Mouse (Mus musculus) adrenal gland, postnatal 25 days (tissue): Measurements from ENCODE around the gene Nmur1. TPM values are rescaled to one million over a fixed set of nuclear protein-coding genes. Genes with fewer than 3 reads are reported as not detected.
A peak's percentile ranks its signal among the peaks of the same experiment; 100 is the strongest.
"Not testable (repeated sequence)": the region's sequence is repeated elsewhere in the genome, so short reads cannot be mapped to it uniquely, and the experiment has no call there.

Experiments used
- DNase-seq: peaks from one replicate; pipeline ENCODE4 v3.0.0; 2021; ENCODE audit warnings: mixed read lengths
- total RNA-seq: library from RNA; stranded (reverse); gene quantifications from 2 replicates; pipeline ENCODE4 v1.2.3, GENCODE M21; 2021

The Nmur1 gene
- total RNA-seq, 1 experiment from 2014 or later = not detected

DNA sequence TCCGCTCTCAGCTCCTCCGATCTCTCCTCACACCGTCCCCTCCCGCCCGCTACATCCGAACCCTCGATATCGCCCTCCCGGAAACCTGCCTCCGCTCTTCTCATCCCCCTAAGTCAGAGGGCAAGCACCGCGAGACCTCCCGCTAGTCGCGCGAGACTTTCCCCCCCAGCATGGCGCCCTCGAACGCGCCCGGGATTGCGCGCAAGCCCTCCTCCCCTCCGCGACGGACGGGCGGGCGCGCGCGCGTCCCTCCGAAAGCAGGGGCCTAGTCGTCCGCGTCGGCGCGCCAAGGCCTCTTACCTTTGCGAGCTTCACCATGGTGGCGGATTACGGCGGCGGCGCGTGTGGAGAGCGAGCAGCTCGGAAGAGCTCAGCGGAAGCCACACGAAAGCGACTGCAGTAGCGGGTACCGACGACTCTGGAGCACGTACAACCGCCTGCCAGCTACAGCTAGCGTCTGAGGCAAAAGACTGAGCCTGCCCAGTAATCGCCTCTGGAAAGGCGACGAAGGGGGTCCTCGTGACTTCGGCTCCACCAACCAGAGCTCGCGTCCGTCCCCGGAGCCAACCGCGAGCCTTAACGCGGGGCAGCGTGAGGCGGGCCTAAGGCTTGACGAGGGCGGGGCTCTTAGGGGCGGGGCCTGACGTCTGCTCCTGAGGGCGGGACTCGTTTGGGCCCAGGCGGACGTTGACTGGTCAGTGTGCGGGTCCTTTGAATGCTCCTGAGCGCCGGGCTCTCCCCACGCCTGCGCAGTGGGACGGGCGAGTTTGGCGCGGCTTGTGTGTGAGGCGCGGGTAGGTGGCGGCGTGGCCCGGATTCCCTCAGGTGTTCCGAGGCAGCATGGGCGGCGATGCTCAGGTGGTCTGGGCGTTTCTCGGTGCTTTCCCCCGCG, 66.9 kb downstream of the Nmur1 start, which contains the start of gene Ncl:
Ncl (minus strand) TSS at position 495 of the 892 bp plus-strand sequence.
- peak; percentile 97 for DNase-seq

DNA sequence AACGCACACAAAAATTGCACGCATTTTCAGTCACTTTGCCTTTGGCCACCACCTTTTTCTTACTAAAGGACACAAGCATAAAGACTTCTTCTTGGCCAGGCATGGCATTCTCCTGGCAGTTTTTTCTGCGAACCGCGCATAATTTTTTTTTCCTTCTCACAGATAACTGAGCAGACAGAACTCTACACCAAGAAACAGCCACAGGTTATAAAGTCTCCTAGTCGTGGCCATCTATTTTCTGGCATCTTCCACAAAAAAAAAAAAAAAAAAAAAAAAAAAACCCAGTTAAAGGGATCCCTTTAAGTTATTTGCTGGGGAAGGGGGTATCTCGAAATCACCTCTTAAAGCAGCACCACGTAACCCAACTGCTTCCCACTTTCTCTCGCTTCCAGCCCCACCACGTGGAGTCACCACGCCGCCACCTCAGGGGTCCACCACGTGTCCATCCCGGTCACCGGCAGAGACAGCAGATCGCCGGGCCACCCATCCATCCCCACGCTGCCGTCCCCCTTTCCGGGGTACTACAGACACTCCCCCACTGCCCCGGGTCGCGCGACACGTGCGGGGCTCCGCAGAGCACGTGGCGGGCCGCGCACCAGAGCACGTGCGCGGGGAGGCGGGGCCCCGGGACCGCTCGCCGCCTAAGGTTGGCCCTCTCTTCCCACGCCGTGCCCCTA, 67.7 kb downstream of the Nmur1 start:
- no peak for DNase-seq

DNA sequence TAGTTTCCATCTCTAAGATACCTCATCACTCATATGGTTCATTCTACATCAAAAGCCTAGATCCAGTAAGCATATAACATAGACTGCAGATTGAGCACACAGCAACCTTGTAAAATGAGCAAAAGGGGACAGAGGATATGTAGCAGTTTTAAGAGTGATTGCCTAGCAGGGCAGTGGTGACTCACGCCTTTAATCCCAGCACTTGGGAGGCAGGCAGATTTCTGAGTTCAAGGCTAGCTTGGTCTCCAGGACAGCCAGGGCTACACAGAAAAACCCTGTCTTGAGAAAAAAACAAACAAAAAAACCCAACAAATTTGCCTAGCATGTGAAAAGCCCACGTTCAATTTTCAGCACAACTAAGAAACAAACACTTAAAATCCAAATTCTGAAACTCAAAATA, 71.8 kb downstream of the Nmur1 start:
- DNase-seq = no peak

DNA sequence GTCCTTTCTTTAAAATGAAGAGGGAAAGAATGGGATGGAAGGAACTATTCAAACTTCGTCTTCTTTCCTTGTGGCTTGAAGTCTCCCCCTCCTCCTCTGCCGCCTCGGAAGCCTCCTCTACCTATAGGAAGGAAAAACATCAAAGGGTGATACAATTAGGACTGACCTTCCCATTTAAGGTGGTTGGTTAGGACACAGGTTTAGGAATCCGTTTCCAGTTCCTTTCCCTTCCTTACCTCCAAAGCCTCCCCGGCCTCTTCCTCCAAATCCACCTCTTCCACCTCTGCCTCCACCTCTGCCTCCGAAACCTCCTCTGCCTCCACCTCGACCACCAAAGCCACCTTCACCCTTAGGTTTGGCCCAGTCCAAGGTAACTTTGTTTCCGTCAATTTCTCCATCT, 75.5 kb downstream of the Nmur1 start:
- no peak for DNase-seq

GRCm38 (mm10) chr1:86349696-86350095, 76.3 kb downstream of the Nmur1 start:
- no peak for DNase-seq

GRCm38 (mm10) chr1:86349201-86349600, 76.8 kb downstream of the Nmur1 start:
- DNase-seq = no peak

DNA sequence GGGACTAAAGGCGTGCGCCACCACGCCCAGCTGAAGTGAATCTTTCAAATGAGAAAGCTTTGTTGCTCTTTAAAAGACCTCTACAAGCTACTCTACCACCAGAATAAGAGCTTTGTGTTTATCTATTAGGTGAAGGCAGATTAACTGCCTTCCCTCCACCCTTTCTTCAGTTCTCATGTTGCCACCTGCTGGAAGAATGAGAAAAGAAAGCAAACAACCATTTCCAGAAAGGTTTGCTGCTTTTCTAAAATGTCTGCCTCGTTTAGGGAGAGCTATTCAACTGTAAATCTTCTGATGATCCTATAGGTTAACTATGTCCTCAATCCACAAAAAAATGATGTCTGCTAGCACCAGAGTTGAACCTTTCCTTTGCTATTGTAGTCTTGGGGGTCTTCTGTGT, 77.2 kb downstream of the Nmur1 start:
- DNase-seq = no peak

- DNase-seq = no peak
Measured at GRCm38 (mm10) chr1:86348083-86348482, 77.9 kb downstream of the Nmur1 start.

DNA sequence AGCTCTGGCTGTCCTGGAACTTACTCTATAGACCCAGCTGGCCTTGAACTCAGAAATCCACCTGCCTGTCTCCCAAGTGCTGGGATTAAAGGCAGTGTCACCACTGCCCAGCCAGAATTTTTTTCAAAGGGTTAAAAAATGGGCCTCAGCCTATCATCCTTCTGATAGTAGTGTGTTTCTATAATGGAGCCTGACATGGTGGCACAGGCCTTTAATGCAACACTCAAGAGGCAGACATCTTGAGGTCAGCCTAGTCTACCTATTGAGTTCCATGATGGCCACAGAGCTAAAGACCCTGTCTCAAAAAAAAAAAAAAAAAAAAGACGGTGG, 78.3 kb downstream of the Nmur1 start:
- no peak for DNase-seq

- DNase-seq = no peak
Measured at GRCm38 (mm10) chr1:86346851-86347715, 78.9 kb downstream of the Nmur1 start.

DNA sequence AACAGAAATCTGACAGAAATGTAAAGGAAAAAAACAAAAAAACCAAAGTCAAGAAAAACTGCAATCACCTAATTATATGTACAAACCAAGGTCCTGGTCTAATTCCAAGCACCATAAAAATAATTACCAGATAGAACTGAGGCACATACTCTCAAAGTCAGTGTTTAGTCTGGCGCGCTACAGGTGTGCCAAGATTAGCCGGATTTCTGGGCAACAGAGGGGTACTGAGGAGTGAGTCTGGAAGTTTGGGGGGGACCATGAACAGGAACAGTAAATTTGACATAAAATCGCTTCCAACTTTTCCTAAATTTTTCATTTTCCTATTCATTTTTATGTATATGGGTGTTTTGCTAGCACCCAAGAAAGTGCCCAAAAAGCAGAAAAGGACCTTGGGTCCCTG, 80.1 kb downstream of the Nmur1 start:
- no peak for DNase-seq

DNA sequence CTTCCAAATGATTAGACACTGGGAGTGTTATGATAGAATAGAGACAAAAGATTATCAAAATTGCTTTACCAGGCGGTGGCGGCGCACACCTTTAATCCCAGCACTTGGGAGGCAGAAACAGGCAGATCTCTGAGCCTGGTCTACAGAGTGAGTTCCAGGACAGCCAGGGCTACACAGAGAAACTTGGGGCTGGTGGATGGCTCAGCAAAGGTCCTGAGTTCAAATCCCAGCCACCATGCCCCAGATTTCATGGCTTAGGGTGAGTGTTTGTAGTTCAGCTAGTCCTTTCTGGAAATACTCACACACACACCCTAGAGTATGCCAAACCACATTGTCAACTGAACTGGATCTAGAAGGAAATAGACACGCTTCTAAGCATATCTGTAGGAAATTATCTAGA, 81.0 kb downstream of the Nmur1 start:
- DNase-seq = no peak

DNA sequence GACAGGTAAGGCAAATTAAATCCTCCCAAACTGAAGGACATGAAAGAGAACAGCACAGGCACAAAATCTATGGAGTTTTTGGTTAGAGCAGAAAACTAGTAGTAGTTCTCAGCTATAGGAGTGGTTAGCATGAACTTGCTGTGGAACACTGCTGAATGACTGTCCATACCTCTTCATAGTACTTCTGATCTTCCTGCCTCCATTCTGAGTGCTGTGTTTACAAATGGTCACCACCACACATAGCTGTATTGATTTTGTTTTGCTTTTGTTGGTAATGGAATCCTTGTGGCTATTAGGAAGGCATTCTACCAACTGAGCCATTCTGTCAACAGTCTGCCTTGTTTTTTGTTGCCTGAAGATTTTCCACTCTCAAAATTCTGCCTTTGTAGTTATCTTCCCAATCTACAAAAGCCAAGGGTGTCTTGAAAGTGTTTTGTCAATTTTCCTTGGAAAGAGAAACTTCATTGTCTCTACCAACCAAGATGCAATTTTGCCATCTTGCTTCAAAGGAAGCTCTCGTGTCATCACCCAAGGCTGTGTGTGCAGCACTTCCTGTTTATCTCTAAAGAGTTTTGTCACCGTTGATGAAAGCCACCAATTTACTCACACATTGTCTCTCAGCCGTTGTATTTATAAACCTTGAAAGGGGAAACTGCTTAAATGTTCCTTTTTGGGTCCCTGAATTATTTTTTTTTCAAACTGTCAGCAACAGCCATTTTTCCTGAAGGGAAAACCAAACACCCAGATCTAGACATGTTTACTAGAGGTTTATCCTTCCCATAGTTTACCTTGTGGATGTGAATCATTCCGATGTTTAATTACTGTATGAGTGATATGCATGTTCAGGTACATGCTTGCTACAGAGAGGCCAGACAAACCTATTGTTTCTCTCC, 81.8 kb downstream of the Nmur1 start:
- no peak for DNase-seq

- no peak for DNase-seq
Measured at GRCm38 (mm10) chr1:86343087-86343645, 82.9 kb downstream of the Nmur1 start.

DNA sequence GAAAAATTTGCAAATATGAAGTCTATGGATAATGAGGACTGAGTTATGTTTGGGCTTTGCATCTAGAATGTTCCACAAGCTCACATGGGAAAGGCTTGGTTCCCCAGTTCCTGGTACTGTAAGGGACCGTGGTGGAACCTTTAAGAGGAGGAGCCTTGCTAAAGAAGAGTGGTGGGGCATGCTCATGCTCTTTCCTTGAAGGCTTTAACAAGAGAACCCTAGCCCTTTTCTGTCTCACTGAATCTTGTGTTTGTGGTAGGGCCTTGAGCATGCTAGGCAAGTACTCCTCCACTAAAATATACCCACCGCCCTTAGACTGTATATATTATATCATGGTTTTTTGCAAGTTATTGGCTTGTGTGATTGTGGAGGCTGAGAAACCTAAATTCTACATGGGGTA, 83.7 kb downstream of the Nmur1 start:
- no peak for DNase-seq

DNA sequence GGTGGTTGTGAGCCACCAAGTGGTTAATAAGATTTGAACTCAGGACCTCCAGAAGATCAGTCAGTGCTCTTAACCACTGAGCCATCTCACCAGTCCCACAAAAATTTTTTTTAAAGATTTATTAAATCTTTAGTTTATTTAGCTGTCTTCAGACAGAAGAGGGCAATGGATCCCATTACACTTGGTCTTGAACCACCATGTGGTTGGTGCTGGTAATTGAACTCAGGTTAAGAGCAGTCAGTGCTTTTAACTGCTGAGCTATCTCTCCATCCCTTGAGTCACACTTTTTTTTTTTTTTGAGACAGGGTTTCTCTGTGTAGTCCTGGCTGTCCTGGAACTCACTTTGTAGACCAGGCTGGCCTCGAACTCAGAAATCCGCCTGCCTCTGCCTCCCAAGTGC, 84.9 kb downstream of the Nmur1 start:
- not testable (repeated sequence) for DNase-seq

DNA sequence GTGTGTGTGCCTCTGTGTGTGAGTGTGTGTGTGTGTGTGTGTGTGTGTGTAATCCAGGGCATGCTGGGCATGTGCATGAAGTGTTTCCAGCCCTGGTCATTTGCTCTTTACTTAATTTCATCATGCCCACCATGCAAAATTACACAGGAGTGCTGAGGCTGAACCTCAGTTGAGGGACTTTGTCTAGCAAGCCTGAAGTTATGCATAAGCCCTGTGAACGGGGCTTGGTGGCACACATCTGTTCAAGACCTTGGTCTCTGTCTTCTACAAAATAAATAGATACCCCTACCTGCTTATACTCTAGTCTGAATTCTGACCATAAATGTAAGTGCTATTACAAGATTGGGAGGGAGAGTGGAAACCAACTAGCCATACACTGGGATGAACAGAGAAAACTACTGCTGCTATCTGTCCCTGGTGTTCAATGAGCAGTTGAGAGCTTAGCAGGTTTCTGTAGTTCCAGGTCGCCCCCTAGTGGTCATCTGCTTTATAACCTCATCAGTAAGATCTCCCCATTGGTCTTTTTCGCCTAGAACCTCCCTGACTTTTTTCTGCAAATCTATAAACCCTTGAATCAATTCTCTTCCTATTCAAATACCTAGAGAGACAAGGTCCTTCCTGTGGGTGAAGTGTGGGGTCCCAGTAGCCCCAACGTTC, 86.7 kb downstream of the Nmur1 start:
- DNase-seq = peak; percentile 73

GRCm38 (mm10) chr1:86336330-86336729, 89.7 kb downstream of the Nmur1 start:
- DNase-seq = no peak
